Mouse (Mus musculus): Measurements from ENCODE around the gene Uqcrq. TPM values are rescaled to one million over a fixed set of nuclear protein-coding genes. Genes with fewer than 3 reads are reported as not detected.

Gene Uqcrq
- total RNA-seq, 2 experiments from 2014 or later = 1,298 to 1,311 TPM

- no peak for DNase-seq (ENCODE audit: low spot score)
Observed at GRCm38 (mm10) chr11:53418048-53418447, 12.6 kb downstream of the Uqcrq start.

- no peak for DNase-seq (ENCODE audit: low spot score)
Observed at GRCm38 (mm10) chr11:53413871-53414270, 16.8 kb downstream of the Uqcrq start.

GRCm38 (mm10) chr11:53411738-53412137, 18.9 kb downstream of the Uqcrq start:
- DNase-seq (ENCODE audit: low spot score) = peak; percentile 21

- DNase-seq (ENCODE audit: low spot score) = no peak
Observed at GRCm38 (mm10) chr11:53403638-53404037, 27.0 kb downstream of the Uqcrq start.

- no peak for DNase-seq (ENCODE audit: low spot score)
Observed at GRCm38 (mm10) chr11:53393856-53394255, 36.8 kb downstream of the Uqcrq start.

GRCm38 (mm10) chr11:53383758-53384428, 46.7 kb downstream of the Uqcrq start:
- no peak for DNase-seq (ENCODE audit: low spot score)

- peak; percentile 9 for DNase-seq (ENCODE audit: low spot score)
Observed at GRCm38 (mm10) chr11:53378918-53379317, 51.7 kb downstream of the Uqcrq start.

Small RNA genes within 50 kb of the gene (microRNA-seq; reads per million reads assigned to microRNA genes)
- not detected for gene Mir6920

Other genes with a start within 250 kb of the Uqcrq start
- 10 to 100 TPM; 74.3 to 95.8 TPM for gene Hspa4, start 130.4 kb downstream of the Uqcrq start, total RNA-seq (2021)
- 1 to 10 TPM; 7.4 to 7.8 TPM for gene Zcchc10, start 106.2 kb downstream of the Uqcrq start, total RNA-seq (2021)
- 10 to 100 TPM; 90.1 to 93.8 TPM for gene Aff4, start 80.0 kb downstream of the Uqcrq start, total RNA-seq (2021)
- gene Leap2, start 7.7 kb downstream of the Uqcrq start, total RNA-seq (2021) = not detected
- under 1 TPM; 0.11 to 0.17 TPM for gene Gdf9, start 192 bp upstream of the Uqcrq start, total RNA-seq (2021)
- gene Gm10447, start 26.3 kb upstream of the Uqcrq start, total RNA-seq (2021) = not detected
- gene Shroom1, start 26.4 kb upstream of the Uqcrq start, total RNA-seq (2021) = under 1 TPM; 0.71 to 0.73 TPM
- not detected for gene Gm9837, start 39.6 kb upstream of the Uqcrq start, total RNA-seq (2021)
- gene Gm9945, start 49.3 kb upstream of the Uqcrq start, total RNA-seq (2021) = not detected
- under 1 TPM; 0.07 TPM for gene Sowaha, start 49.4 kb upstream of the Uqcrq start, total RNA-seq (2021)
- 10 to 100 TPM in 1 of 2 experiments, 1 to 10 TPM in 1; 8.4 to 10.3 TPM for gene Sept8, start 88.4 kb upstream of the Uqcrq start, total RNA-seq (2021)
- gene Kif3a, start 136.5 kb upstream of the Uqcrq start, total RNA-seq (2021) = 1 to 10 TPM; 4.5 to 5.0 TPM
- not detected for gene Il4, start 187.8 kb upstream of the Uqcrq start, total RNA-seq (2021)
- gene Il13, start 203.9 kb upstream of the Uqcrq start, total RNA-seq (2021) = not detected